Mouse (Mus musculus): ENCODE results near the gene Ralbp1. TPM values are rescaled to one million over a fixed set of nuclear protein-coding genes. Genes with fewer than 3 reads are reported as not detected.

The Ralbp1 gene
- polyA plus RNA-seq, 1 experiment from 2014 or later: 51.6 TPM

DNA sequence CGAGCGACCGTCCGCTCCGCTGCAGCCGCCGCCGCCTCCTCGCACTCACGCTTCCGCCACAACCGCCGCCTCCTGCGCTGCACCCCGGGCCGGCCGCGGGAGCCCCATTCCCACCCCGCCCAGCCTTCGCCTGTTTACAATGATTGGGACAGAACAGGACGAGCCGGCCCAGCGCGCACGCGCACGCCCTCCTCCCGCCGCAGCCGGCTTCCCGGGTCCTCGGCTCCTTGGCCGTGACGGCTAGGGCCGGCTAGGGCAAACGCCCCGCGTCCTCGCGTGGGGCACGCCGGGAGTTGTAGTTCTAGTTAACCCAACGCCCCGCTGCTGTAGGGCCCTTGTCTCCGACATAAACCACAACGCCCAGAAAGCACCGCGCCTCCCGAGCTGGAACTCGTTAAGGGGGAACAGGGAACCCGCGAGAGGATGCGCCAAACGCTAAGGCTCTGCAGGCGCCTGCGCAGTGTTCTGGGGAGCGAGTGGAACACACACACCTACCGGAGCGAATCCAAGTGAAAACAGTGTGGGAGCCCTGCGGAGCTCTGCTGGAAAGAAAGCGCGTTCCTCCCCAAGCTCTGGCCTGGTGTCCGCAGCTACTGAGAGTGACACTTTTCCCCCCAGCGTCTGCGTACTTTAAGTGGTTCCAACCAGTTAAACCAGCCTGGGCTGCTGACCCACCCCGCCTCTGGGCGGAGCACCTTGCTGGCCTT lies 754 bp downstream of the Ralbp1 start:
- DNase-seq (ENCODE audit: low spot score): peak; percentile 99
- no peaks in the 10 kb centered on the region for H3K27me3 ChIP-seq (ENCODE audit: low read depth, poor library complexity, severe bottlenecking)
- H3K9me3 ChIP-seq (replicated peaks): no peaks in the 10 kb centered on the region
- peak overlapping the region; percentile 91 for H3K27ac ChIP-seq (replicated peaks)
- no peaks in the 10 kb centered on the region for H3K36me3 ChIP-seq
- WGBS: under 1% methylated on average over 67 of the region's 67 CpGs
- H3K4me1 ChIP-seq: peaks cover 33% of the 10 kb centered on the region
- peak overlapping the region; percentile 98 for H3K4me3 ChIP-seq

DNA sequence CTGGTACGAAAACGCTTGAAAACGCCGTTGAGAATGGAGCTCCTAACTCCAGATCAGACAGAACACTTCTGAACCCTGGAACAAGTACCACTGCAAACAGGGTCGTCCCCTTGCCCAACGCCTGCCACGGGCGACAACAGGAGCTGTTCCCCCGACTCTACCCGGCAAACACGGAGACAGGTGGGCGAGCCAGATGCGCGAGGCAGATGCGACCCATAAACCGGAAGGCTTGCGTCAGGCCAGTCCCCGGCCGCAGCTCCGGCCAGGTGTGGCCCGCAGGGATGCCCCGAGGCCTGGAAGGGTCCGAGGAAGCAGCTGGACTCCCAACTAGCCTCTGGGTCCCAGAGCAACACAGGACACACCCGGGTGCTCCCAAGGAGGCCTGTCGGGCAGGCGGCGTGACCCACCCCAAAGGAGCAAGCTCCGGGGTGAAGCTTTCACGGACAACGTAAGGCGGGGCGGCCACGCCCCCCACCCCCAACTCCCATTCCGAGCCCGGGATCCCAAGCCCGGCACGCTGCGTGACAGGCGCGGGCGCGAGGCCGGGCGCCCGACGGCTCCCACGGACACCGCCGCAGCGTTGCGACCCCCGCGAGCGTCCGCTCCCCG lies 1.4 kb downstream of the Ralbp1 start:
- Histone ChIP-seq H3K4me3 (peak overlapping the region; percentile 98), H3K27me3 (ENCODE audit: low read depth, poor library complexity, severe bottlenecking) (no peaks in the 10 kb centered on the region), H3K36me3 (no peaks in the 10 kb centered on the region), H3K9me3 (replicated peaks) (no peaks in the 10 kb centered on the region), H3K27ac (replicated peaks) (peak overlapping the region; percentile 91), H3K4me1 (peaks cover 33% of the 10 kb centered on the region)
- no peak for DNase-seq (ENCODE audit: low spot score)
- WGBS: under 1% methylated on average over 56 of the region's 56 CpGs

DNA sequence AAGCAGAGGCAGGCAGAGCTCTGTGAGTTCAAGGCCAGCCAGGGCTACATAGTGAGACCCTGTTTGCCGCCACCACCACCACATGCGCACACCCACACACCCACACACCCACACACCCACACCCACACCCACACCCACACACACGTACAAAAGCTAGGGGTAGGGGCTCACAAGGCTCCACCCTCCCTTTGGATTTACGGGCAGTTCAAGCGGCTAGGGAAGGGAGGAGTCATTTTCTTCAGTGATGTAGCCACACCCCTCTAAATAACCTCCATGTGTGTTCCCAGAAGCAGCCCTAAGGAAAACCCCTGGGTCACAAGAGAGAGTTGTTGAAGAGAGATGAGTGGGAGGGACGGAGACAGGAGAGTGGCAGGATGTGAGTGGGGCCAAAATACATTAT lies 8.6 kb downstream of the Ralbp1 start:
- H3K9me3 ChIP-seq (replicated peaks): no peaks in the 10 kb centered on the region
- no peak overlapping the region for H3K4me3 ChIP-seq
- H3K36me3 ChIP-seq: no peaks in the 10 kb centered on the region
- peaks cover 6% of the 10 kb centered on the region for H3K4me1 ChIP-seq
- no peak overlapping the region for H3K27ac ChIP-seq (replicated peaks)
- no peaks in the 10 kb centered on the region for H3K27me3 ChIP-seq (ENCODE audit: low read depth, poor library complexity, severe bottlenecking)
- 85% methylated on average over 6 of the region's 6 CpGs for WGBS
- no peak for DNase-seq (ENCODE audit: low spot score)

DNA sequence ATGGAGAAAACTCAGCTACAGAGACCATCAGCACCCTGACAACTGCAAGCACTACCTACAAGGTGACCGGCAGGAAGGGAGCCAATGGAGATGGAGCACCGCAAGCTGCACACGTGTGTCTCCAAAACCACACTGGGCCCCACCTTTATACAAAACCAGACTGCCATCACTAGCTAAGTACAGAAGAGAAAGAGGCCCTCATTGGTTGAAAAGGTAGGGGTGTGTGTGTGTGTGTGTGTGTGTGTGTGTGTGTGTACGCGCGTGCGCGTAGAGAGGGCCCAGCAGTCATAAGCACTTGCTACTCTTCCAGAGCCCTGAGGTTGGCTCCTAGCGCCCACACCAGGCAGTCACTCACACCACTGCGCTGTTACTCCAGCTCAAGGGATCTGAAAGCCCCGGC lies 11.8 kb downstream of the Ralbp1 start:
- 90% methylated on average over 11 of the region's 11 CpGs for WGBS

DNA sequence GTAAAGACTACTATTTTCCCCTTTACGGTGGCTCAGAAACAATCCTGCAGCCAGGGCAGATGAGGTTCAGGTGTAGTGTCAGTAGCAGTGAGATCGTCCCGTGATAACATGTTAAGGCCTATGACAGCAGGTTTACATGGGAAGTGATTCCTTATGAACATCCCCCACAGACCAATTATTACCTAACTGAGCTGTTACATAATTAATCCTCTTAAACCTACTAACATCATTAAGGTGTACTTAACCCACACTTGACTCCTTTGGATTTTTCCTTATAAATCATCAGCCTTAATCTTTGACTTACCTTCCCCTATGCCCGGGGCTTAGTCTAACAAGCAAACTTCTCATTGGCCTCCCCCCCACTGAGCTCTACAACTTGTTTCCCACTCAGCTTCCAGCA lies 12.4 kb downstream of the Ralbp1 start:
- H3K4me1 ChIP-seq: peaks cover 13% of the 10 kb centered on the region
- H3K27me3 ChIP-seq (ENCODE audit: low read depth, poor library complexity, severe bottlenecking): no peaks in the 10 kb centered on the region
- no peaks in the 10 kb centered on the region for H3K9me3 ChIP-seq (replicated peaks)
- DNase-seq (ENCODE audit: low spot score): no peak
- no peak overlapping the region for H3K27ac ChIP-seq (replicated peaks)
- H3K36me3 ChIP-seq: no peaks in the 10 kb centered on the region
- 85% methylated on average over 4 of the region's 4 CpGs for WGBS
- H3K4me3 ChIP-seq: no peak overlapping the region

More for the DNA sequence above, 11.8 kb downstream of the Ralbp1 start:
- Histone ChIP-seq H3K9me3 (replicated peaks) (no peaks in the 10 kb centered on the region), H3K27ac (replicated peaks) (no peak overlapping the region), H3K27me3 (ENCODE audit: low read depth, poor library complexity, severe bottlenecking) (no peaks in the 10 kb centered on the region), H3K4me1 (peaks cover 13% of the 10 kb centered on the region), H3K4me3 (no peak overlapping the region), H3K36me3 (no peaks in the 10 kb centered on the region)
- DNase-seq (ENCODE audit: low spot score): no peak

DNA sequence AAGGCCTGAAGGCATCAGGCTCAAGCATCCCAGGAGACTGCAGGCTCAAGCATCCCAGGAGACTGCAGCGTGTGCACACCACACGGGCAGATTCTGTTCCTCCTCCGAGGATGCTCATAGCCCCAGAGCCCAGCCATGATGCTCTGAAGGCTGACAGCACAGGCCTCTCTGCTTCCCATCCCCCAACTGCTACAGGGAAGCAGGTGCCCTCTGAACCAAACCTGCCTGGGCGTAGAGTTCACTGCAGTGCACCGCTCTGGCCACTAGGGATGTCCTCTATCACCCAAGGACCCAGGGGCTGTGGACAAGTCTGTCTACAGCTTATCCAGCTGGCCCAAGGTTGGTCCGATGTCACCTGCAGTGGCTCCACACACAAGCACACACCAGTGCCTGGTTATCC lies 12.9 kb downstream of the Ralbp1 start:
- no peaks in the 10 kb centered on the region for H3K27me3 ChIP-seq (ENCODE audit: low read depth, poor library complexity, severe bottlenecking)
- H3K4me3 ChIP-seq: no peak overlapping the region
- DNase-seq (ENCODE audit: low spot score): peak; percentile 45
- WGBS: 39% methylated on average over 6 of the region's 6 CpGs
- peaks cover under 1% of the 10 kb centered on the region; the same call in 1 of the 2 replicates for H3K36me3 ChIP-seq
- no peak overlapping the region for H3K27ac ChIP-seq (replicated peaks)
- peaks cover 13% of the 10 kb centered on the region for H3K4me1 ChIP-seq
- no peaks in the 10 kb centered on the region for H3K9me3 ChIP-seq (replicated peaks)

DNA sequence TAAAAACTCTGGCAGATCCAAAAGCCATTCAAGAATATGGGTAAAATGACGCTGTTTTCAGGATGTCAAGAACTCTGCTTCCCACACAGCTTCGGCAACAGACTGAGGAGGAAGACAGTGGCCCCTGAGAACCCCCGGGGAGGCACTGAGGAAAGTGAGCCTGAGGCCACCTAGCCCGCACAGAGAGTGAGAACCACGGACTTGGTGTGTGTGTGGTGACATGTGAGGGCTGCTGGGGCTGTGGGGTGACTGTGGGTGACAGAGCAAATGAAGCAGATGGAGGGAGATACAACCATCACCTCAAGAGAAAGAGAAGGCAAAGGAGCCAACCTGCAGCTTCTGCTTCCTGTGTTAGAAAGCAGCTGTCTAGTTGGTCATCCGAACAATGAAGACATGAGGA lies 13.5 kb downstream of the Ralbp1 start:
- H3K27me3 ChIP-seq (ENCODE audit: low read depth, poor library complexity, severe bottlenecking): no peaks in the 10 kb centered on the region
- peak overlapping the region; percentile 49; the same call in 1 of the 2 replicates for H3K27ac ChIP-seq (replicated peaks)
- no peak overlapping the region for H3K4me3 ChIP-seq

DNA sequence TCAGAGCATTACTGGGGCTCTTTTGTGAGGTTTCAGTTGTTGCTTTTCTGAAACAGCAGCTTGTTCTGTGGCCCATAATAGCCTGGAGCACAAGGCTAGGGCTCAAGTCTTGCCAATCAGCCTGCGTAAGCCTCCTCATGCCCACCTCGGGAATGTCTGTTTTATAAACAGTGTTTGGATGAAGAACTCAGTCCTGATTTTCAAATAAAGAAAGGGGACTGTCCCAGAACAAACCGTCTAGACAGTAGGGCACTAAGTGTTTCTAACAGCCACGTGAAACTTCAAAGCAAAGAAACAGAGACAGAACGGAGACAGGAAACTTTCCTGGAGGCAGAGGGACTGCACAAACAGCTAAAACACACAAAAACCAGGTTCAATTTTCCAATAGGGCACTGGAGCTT lies 14.0 kb downstream of the Ralbp1 start:
- Histone ChIP-seq H3K4me1 (peaks cover 13% of the 10 kb centered on the region), H3K9me3 (replicated peaks) (no peaks in the 10 kb centered on the region), H3K4me3 (no peak overlapping the region), H3K36me3 (peaks cover 10% of the 10 kb centered on the region), H3K27ac (replicated peaks) (no peak overlapping the region), H3K27me3 (ENCODE audit: low read depth, poor library complexity, severe bottlenecking) (no peaks in the 10 kb centered on the region)
- 73% methylated on average over 5 of the region's 5 CpGs for WGBS
- no peak for DNase-seq (ENCODE audit: low spot score)

More for the DNA sequence above, 13.5 kb downstream of the Ralbp1 start:
- Histone ChIP-seq H3K36me3 (peaks cover 6% of the 10 kb centered on the region), H3K9me3 (replicated peaks) (no peaks in the 10 kb centered on the region), H3K4me1 (peaks cover 13% of the 10 kb centered on the region)
- no peak for DNase-seq (ENCODE audit: low spot score)
- WGBS: 80% methylated on average over 6 of the region's 6 CpGs

DNA sequence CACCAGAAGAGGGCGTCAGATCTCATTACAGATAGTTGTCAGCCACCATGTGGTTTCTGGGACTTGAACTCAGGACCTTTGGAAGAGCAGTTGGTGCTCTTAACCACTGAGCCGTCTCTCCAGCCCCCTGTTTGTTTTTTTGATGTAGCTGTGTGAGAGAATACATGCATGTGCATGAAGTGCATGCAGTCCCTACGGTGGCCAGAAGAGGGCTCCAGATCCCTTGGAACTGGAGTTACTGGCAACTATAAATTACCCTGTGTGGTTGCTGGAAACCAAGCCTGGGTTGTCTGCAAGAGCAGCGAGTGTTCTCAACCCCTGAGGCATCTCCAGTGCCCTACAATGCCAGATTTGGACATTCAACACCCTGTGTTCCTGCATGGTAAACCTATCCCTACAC lies 15.5 kb downstream of the Ralbp1 start:
- Histone ChIP-seq H3K4me3 (no peak overlapping the region), H3K27me3 (ENCODE audit: low read depth, poor library complexity, severe bottlenecking) (no peaks in the 10 kb centered on the region), H3K4me1 (peaks cover 17% of the 10 kb centered on the region), H3K27ac (replicated peaks) (no peak overlapping the region), H3K9me3 (replicated peaks) (no peaks in the 10 kb centered on the region), H3K36me3 (peaks cover 12% of the 10 kb centered on the region)
- DNase-seq (ENCODE audit: low spot score): peak; percentile 74
- WGBS: 38% methylated on average over 4 of the region's 4 CpGs

DNA sequence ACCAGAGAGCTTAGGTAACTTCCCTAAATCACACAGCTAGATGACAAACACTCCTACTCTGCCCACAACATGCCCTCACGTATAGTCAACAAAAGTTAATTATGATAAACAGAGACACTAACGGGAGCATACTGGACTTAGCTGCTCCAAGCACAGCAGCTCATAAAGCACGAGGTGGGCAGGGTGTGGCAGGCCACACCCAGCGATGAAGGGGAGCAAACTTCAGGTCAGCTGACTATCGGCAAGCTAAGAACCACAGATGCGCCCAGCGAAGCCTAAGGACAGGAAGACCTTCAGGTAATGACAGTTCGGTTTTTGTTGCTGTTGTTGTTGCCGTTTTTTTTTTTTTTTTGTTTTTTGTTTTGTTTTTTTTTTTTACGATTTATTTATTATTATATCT lies 15.9 kb downstream of the Ralbp1 start:
- no peak overlapping the region for H3K4me3 ChIP-seq
- WGBS: 88% methylated on average over 10 of the region's 10 CpGs
- no peak for DNase-seq (ENCODE audit: low spot score)
- H3K9me3 ChIP-seq (replicated peaks): no peaks in the 10 kb centered on the region
- no peaks in the 10 kb centered on the region for H3K27me3 ChIP-seq (ENCODE audit: low read depth, poor library complexity, severe bottlenecking)
- H3K4me1 ChIP-seq: peaks cover 17% of the 10 kb centered on the region
- H3K36me3 ChIP-seq: peaks cover 12% of the 10 kb centered on the region
- no peak overlapping the region for H3K27ac ChIP-seq (replicated peaks)

DNA sequence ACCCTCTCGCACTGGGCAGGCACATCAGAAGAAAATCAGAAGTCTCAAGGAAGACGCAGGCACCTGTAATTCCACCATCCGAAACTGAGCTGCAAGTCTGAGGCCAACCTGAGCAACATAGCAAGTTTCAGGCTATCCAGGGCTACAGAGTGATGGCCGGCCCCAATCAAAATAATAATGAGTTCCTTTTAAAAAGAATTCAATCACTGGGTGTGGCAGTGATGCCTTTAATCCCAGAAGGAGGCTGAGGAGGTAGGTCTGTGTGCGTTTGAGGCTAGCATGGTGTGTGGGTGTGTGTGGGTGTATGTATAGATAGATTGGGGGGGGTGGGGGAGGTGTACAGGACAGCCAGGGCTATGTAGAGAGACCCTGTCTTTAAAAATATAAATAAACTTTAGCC lies 17.6 kb downstream of the Ralbp1 start:
- 90% methylated on average over 5 of the region's 5 CpGs for WGBS
- Histone ChIP-seq H3K27ac (replicated peaks) (no peak overlapping the region), H3K4me1 (peaks cover 19% of the 10 kb centered on the region), H3K27me3 (ENCODE audit: low read depth, poor library complexity, severe bottlenecking) (no peaks in the 10 kb centered on the region), H3K9me3 (replicated peaks) (no peaks in the 10 kb centered on the region), H3K4me3 (no peak overlapping the region), H3K36me3 (peaks cover 22% of the 10 kb centered on the region)
- DNase-seq (ENCODE audit: low spot score): no peak

DNA sequence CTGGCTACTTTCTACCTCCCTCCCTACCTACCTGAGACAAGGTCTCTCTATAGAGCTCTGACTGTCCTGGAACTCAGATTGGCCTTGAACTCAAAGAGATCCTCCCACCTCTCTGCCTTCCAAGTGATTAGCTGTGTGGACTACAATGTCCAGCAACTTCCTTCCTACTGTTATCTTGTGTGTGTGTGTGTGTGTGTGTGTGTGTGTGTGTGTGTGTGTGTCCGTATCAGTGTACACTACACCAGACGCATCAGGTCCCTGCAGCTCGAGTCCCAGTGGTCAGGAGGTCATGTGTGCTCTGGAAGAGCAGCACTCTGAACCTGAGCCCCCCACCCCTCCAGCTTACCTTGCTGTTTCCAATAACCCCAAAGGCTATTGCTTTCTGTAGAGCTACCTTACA lies 19.4 kb downstream of the Ralbp1 start:
- WGBS: 89% methylated on average over 3 of the region's 3 CpGs

DNA sequence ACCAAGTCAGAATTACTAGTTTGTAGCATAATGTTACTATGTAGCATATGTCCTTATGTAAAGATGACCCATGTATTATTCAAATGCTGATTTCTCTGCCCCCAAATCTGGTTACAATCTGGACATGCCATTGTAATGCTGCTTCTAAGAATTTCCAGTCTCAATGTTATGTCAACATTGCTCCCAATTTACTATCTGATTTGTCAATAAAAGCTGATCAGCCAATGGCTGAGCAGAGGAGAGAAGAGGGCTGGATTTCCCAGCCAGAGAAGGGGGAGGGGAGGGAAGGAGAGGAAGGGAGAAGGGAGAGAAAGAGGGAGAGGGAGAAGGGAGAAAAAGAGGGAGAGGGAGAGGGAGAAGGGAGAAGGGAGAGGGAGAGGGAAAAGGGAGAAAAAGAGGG lies 20.3 kb downstream of the Ralbp1 start:
- no peak for DNase-seq (ENCODE audit: low spot score)
- Histone ChIP-seq H3K27ac (replicated peaks) (no peak overlapping the region), H3K9me3 (replicated peaks) (no peaks in the 10 kb centered on the region), H3K4me1 (peaks cover 6% of the 10 kb centered on the region; the same call in 1 of the 2 replicates), H3K27me3 (ENCODE audit: low read depth, poor library complexity, severe bottlenecking) (no peaks in the 10 kb centered on the region), H3K36me3 (peaks cover 36% of the 10 kb centered on the region), H3K4me3 (no peak overlapping the region)

More for the DNA sequence above, 19.4 kb downstream of the Ralbp1 start:
- peaks cover 26% of the 10 kb centered on the region for H3K36me3 ChIP-seq
- no peak overlapping the region for H3K27ac ChIP-seq (replicated peaks)
- H3K9me3 ChIP-seq (replicated peaks): no peaks in the 10 kb centered on the region
- no peak overlapping the region for H3K4me3 ChIP-seq
- no peaks in the 10 kb centered on the region for H3K27me3 ChIP-seq (ENCODE audit: low read depth, poor library complexity, severe bottlenecking)
- peaks cover 6% of the 10 kb centered on the region; the same call in 1 of the 2 replicates for H3K4me1 ChIP-seq
- DNase-seq (ENCODE audit: low spot score): no peak
